Mouse (Mus musculus): Measurements from ENCODE around the gene Smyd3.

GRCm38 (mm10) chr1:179400835-179401234 is 117.0 kb downstream of the Smyd3 start:
- TF ChIP-seq CTCF (IDR thresholded peaks at IDR 0.05; ENCODE audit: low read depth, low read length) (no peak), POLR2A (IDR thresholded peaks at IDR 0.05; ENCODE audit: borderline replicate concordance, low read depth, low read length) (no peak)

Data from bone marrow macrophage, adult 2 months (primary cell).